Mouse (Mus musculus): ENCODE results near the gene Tlk1.

Tlk1 gene

DNA sequence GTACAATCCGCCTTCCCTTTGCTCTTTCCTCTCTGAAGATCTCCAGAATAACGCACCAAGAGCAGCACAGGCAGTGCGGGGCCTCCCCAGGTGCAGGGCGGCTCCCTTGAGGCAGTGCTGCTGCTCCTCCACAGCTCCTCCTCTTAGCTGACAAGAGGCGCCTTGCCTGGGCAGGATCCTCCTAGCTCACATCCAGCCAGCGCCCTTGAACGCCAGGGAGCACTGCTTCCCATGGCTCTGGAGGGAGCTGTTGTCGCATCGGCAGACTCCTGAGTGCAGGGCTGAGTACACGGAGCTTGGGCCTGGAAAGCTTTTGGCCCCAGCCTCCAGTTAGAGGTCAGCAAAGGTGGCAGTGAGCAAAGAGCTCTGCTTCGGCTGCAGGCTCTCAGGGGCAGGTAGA lies 135.3 kb downstream of the Tlk1 start:
- DNase-seq (ENCODE audit: low spot score in 2 of 2) = no peak

- DNase-seq (ENCODE audit: low spot score in 2 of 2) = no peak
Measured at GRCm38 (mm10) chr2:70688454-70689078, 137.0 kb downstream of the Tlk1 start.

DNA sequence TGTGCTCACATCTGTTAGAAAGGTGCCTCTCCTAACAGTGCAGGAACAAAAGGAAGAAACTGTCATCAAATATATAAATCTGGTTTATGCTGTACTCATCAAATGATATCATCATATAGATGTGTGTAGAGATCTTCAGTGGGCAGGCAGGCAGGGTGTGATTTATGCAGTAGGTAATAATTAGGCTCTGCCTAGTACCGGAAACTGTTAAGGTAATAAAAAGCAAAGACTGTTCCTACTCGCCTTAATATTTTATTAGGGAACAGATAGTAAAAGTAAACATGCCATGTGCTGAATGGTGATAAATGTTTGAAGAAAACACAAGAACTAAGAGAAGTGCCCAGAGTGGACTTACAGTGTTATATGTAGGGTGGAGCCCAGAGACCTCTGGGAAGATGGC lies 143.2 kb downstream of the Tlk1 start:
- no peak for DNase-seq (ENCODE audit: low spot score in 2 of 2)

GRCm38 (mm10) chr2:70673445-70674126 lies 151.9 kb downstream of the Tlk1 start:
- no peak for DNase-seq (ENCODE audit: low spot score in 2 of 2)

GRCm38 (mm10) chr2:70672476-70672875 lies 153.1 kb downstream of the Tlk1 start:
- DNase-seq (ENCODE audit: low spot score in 2 of 2) = no peak

GRCm38 (mm10) chr2:70669896-70670295 lies 155.6 kb downstream of the Tlk1 start:
- no peak for DNase-seq (ENCODE audit: low spot score in 2 of 2)

GRCm38 (mm10) chr2:70669241-70669640 lies 156.3 kb downstream of the Tlk1 start:
- no peak for DNase-seq (ENCODE audit: low spot score in 2 of 2)

DNA sequence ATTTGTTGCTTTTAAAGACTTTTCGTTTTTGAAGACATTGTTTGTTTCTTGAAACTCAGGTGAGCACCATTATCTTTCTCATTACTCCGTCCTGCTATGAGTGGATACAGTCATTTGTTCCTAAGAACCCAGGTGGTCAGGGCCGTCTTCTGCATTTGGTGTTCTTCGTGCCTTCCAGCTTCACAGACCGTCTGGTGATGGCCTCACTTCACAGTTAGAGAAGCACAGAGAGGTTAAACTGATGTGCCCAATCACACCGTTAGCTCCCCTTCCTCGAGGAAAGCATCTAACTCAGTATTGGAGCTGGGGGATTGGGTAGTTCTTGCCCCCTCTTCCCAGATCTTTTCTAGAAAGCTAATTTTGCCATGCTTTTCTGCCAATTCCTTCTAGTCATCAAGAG lies 158.5 kb downstream of the Tlk1 start:
- DNase-seq (ENCODE audit: low spot score in 2 of 2) = no peak

DNA sequence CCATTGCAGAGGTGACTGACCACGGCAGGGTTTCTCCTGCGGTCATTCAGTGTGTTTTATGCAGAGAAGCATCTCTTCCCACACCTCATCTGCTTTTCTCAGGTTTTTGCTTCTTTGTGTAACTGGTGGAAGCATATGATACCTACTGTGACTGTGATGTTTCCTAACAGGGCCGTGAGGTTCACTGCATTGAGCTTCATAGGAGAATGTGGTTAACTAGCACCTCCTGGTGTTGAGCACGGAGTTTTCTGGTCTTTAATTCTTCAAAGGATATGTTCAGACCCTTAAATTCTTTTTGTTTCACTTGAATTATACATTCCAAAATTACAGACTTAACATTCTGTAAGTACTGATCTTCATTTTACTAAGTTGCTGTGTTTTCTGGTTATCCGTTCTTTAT lies 161.8 kb downstream of the Tlk1 start:
- no peak for DNase-seq (ENCODE audit: low spot score in 2 of 2)

All from urinary bladder, postnatal 4 days (tissue).